Mouse (Mus musculus) Muller cell, postnatal 12 days (primary cell): ENCODE measurements around the gene Col2a1.

Experiments
- DNase-seq: peaks from one replicate; pipeline ENCODE4 v3.0.0-alpha.2; 2015; ENCODE audit errors: inconsistent ontology term

The Col2a1 gene

DNA sequence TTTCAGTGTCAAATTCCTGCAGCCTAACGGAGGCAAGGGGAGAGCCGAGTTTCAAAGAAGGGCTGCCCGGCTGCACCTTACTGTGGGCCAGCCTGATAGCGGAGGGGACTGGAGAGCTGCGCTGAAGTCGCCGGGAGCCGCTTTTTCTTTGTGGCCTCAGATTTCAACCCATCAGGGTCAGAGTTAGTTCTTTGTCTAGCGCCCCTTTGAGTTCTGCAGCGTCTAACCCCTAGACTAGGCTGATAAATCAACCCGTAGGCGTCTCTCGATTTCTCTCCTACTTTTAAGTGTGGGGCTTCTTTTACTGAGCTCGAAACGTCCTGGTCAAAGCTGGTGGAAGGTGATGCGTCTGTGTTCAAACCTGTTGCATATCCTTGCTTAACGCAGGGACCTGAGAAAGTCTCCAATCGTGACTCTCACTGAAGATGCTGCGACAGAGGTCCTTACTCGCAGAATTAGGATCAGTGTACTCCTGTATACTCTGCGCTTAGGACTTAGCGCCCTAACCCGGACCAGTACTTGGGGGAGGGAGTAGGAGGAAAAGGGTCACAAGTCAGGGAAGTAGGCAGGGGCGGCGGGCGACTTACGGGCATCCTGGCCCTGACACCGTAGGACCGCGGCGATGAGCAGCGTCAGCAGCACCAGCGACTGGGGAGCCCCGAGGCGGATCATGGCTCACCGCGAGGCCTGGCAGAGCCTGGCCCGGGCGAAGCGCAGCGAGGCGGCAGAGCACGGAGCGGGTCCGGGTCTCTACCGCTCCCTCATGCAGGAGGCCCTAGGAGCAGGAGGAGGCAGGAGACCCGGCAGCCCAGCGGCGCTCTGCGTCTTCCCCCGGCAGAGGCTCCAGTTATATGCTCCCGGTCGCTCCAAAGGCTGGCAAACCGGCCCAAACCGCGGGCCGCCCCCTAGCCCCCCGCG lies at the start of gene Col2a1:
TSS of gene Col2a1 (minus strand) at position 874 of the 918 bp plus-strand sequence.
- peak; percentile 63 for DNase-seq

DNA sequence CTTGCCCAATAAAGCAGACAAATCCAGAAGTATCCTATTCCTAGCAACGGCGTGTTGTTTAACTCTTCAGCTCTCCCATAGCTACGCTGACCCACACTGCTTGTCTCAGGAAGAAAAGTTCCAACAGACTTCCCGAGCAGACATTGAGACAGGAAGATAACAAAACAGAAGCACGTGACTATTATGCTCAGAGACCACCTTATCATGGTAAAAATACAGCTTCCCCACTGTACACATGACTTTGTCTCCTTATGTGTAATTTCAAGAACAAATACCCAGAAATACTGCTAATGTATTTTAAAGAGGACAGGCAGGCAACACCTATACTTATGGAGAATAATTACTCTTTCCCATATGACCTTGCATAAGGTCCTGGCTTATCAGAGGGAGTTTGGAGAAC lies 47.2 kb upstream of the Col2a1 start:
- no peak for DNase-seq

DNA sequence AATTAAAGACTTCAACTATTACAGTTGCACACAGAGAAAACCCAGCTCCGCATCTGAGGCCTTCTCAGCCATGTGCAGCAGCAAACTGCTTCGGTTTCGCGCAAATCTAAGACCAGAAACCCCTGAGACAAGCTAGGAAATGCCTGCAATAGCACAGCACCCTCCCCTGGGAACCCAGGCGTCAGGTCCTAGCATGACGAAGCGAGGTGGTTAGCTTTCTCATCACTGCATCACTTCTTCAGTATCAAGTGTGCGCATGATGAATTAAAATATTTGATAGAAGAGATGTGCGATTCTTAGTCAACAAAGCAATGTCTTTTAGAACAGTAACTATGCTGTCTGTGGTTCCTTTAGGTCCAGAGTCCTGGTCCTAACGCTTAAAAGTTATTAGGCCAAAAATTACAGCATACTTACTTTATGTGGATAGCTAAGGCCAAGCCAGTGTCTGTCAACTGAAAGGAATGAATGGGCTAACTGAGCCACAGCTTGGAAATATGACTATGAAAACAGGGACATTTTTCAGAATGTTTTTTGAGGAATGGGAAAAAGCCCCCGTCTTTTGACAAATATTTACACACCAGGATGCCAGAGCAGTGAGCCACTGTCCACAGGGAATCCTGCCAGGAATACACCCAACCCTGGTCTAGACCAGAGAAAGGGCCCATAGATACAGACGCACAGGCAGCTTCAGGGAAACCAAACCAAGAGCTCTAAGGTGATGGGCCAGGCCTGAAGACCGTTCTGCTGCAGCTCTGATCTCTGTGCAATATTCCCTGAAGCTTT lies 44.6 kb upstream of the Col2a1 start:
- DNase-seq: peak; percentile 79

DNA sequence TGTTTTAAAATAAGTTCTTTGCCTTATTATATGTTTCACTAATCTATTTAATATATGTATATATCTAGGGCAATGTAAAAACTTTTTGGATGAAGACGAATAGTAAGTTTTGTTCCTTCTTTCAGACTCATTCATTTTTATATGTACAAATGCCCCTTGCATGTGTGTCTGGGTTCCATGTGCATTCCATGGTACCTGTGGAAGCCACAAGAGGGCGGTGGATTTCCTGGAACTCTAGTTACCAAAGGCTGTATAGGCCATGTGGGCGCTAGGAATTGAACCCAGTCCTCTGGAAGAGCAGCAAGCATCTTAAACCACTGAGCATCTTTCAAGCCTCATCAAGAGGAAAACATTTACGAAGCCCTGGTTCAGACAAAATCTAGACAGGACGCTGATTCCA lies 39.9 kb upstream of the Col2a1 start:
- no peak for DNase-seq

DNA sequence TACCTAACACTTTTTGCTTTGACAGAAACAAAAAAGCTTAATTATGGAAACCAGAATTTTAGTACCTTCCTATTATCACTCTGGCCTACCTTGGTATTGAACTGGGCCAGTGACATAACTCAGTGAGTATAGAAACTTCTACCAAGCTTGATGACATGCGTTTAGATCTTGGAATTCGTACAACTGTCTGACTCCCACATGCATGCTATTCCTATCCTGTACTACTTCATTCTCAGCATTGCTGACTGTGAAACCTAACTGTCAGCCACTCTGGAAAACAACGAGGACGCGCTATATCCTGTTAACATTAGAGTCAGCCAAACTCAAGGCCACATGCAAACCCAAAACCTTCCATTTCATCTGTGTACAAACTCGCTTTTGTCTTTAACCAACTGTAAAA lies 39.5 kb upstream of the Col2a1 start:
- no peak for DNase-seq

DNA sequence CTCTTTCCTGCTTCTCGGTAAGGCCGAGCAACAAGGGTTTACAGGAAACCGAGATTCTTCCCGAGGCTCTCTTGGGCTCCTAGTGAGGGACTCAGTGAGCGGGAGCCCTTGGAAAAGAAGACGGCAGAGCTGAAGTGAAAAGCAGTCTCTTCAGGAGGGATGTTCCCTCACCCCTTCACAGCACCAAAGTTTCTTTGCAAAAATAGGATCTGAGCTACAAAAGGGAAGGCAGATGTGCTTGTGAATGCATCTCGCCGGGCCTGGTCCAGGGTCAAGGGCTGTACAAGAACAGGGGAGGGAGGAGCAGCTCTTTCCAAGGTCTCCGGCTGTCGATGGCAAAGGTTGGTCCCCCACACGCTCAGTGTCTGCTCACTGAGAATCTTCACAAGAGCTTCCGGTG lies 38.0 kb upstream of the Col2a1 start:
- DNase-seq: no peak

DNA sequence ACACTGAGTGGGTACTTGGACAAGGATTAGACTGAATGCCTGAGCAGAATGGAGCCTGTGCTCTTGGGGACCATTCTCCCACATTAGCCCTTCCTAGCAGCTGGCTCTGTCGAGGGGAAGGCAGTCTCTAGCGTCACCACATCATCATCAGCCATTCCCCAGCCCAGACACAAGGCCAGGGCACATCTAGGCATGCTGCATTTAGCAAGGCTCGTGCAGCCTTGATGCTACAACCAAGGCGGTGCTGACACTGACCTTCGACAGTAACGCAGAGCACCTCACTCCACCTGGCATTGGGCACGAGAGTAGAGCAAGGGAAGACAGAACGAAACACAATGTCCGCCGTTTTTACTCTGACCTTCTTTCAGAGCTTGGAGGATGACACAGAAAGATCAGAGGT lies 35.2 kb upstream of the Col2a1 start:
- no peak for DNase-seq

DNA sequence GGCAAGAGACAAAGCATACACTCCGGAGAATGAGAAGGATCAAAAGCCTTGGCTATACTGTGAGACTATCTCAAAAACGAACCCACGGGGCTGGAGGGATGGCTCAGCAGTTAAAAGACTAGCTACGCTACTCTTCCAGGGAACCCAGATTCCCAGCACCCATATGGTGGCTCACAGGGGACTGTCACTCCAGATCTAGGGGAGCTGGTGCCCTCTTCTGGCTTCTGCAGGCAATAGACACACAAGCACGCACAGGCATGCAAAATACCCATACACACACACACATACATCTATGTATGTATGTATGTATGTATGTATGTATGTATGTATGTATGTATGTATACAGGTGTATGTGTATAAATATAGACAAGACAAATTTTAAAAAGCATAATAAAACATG lies 32.1 kb upstream of the Col2a1 start:
- DNase-seq: no peak

DNA sequence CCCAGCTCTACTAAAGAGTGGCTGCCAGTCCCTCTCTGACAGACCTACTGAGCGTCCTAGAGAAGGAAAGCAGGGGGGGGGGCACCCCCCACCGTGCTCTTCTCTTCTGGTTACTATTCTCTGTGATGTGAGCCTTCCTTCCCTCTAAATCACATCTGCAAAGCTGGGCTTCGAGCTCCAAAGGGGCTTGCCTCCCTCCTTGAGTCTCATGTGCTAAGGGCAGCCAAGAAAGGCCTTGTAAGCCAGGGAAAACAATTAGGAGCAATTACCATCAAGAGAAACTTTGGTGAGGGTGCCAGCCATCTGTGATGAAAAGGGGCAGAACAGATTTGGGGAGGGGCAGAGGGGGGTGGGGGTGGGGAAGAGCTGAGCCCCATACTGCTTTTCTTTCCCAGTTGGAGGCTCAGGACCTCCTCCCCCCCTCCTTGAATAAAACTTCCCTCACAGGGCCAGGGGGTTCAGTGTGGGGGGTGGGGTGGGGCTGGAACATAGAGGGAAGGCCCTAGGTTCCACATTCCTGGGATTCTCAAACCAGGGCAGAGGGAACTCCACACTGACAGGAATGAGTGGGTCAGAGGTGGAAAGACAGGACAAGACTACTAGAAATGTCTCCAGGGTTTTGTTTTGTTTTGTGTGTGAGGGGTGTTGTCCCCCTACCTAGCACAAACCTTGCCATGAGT lies 30.7 kb upstream of the Col2a1 start:
- DNase-seq: peak; percentile 40

DNA sequence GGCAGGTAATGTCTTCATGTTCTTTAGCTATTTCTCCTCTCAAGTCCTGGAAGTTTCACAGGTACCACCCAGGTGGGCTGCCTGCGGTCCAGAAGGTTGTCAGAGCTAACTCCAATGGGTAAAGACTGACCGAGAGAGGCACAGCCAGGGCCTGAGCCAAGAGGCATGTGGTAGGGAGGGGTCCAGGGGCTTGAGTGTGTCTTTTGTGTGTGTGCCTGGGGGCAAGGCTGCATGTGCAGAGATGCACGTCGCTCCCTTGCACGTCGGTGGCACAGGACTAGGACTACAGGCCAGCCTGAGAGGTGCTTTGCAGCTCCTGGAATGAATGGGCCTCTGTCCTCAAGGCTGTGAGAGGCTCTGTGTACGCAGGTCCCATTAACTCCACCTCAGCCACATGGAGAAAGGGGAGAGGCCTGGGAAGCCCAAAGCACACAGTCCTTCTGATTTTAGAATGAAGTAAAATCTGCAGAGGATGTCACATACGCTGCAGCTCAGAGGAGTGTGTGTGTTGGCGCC lies 28.8 kb upstream of the Col2a1 start:
- DNase-seq: no peak

DNA sequence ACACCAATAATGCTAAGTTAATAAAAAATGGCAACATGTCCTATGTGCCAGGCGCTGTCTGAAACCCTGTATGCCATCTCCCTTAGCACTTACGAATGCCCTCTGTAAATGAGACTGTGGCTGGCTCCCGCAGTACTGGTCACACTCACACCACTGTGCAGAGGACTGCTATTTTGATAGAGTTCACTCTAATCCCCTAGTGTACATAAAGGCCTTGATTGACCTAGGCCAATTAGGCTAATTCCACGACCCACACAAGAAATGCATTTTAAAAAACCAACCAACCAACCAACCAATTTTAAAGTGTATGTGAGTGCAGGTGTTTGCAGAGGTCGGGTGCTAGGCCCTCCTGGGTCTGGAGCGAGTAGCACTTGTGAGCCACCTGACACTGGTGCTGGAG lies 25.3 kb upstream of the Col2a1 start:
- no peak for DNase-seq

DNA sequence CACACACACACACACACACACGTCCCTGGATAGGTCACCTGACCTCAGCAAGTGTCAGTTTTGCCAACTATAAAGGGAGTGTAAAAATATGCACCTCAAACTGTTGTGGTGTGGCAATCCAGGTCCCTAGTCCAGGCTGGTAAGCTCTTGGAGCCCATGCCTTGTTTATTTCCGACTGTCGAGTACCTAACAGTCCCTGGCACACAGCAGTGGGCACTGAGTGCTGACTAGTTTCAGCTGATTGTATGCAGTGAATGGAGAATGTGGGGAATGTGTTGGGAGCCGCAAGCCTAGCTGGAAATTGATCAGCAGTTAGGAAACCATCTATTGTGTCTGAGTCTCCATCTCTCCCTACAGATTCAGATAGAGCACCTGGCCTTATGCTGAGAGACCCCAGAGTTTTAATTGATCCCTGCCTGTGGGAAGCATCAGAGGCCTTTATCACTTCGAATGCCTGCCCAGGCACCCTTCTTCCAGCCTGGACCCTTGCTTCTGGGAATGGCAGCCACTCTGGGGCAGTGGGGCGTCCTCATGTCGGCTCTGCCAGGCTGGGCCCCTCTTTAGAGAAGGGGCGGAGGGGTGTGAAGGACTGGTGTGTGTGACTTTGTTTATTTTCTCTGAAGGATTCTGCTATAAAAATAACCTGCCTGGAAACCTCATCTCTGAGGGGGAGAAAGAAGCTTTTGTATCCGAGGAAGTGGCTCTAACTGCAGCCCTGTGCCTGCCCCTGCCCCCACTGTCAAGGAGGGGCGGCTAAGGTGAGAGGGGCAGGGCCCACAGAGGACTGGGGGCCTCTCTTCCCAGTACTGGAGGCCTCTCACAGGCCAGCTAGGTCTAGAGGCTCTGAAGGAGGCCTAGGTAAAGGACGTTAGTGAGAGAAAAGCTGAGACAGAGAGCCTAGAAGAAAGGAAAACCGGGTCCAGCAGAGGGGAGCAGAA lies 22.7 kb upstream of the Col2a1 start:
- DNase-seq: peak; percentile 90

DNA sequence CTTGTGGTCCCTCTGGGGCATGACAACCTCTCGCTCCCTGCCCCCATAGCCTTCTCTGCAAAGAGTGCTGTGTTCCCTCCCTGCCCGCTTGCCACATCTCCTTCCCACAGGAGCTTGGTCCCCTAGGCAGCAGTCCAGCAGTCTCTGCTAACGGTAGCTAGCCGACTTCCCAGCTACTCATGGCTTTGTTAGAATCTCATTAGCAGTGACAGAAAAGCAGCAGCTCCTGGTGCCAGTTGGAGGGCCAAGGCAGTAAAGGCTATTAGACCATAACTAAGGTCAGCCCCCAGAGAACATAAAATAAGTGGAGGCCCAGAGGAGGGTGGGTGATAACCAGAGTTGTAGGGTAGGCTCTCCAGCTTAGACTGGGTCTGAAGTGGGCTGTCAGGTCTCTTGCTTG lies 21.1 kb upstream of the Col2a1 start:
- peak; percentile 63 for DNase-seq

DNA sequence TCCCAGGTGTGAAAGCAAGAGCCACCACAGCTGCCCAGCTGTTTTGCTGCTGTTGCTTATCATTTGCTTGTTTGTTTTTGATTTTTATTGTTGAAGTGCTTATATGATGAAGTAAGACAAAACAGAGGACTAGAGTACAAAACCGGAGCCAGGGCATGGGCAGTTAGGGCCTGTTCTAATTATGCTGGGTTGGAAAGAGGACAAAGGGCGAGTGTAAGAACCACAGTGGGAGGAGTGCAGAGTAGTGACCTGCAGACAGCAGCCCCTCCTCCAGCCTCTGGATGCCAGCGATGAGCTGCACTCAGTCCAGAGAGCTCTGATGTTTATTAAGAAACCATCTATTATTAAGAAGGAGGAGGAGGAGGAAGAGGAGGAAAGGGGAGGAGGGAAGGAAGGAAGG lies 18.6 kb upstream of the Col2a1 start:
- no peak for DNase-seq

DNA sequence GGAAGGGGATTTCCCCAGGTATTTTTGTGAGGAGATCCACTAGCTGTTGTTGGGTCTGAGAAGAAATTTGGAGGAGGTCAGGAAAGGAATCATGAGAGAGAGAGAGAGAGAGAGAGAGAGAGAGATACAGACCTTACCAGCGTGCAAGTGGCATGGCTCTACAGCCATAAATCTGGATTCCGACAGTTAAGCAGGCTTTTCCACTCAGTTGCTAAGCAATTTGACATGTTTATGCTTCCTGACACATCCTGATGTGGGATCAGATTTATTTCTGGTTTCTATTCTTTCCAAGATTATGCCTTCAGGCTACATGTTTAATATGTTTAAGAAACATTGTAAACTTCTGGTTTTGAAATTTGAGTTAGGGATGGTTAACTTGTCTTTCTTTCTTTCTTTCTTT lies 17.4 kb upstream of the Col2a1 start:
- no peak for DNase-seq

DNA sequence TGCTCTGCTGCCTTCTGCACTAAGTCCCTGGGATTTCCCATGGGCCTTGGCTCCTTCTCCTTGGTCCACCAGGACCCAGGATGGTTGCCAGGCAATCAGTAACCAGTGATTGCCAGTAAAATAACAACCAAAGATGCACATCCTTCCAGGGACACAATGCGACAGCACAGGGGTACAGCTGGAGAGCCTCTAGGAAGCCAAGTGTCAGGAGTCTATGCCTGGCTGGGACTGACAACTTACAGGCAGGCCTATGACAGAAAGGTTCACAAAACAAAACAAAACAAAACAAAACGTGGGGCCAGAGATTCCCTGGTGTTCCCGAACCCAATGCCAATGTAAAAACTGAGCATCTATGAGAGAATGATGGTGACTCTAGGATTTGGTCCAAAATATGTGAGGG lies 14.6 kb upstream of the Col2a1 start:
- no peak for DNase-seq

DNA sequence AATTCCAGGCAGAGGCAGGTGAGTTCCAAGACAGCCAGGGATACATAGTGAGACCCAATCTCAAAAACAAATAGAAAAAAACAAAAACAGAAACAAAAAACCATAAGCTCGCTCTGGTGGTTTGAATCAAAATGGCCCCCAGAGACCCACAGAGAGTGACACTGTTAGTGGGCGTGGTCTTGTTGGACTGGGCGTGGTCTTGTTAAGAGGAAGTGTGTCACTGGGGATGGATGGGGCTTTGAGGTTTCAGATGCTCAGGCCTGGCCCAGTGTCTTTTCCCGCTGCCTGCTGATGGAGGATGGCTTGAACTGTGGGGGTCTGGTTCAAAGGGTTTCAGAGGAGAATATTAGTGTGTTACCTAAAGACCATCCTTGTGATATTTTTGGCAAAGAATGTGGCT lies 13.4 kb upstream of the Col2a1 start:
- DNase-seq: no peak

DNA sequence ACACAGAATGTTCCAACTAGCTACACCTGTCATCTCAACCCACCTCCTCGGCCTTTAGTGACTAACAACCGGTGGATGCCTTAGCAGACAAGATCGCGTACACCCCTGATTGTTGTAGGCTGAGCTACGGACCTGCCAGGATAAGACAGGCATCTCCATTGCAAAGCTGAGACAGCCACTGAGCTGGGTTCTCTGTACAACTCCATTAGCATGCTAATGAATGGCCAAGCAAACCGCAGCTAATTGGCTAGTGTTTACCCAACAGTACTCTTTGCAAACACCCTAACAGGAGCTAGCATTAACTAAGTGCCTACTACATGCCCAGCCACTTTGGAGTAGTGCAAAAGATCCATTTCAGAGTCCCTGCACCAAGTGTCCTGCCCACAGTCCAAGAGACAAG lies 8.3 kb upstream of the Col2a1 start:
- no peak for DNase-seq

DNA sequence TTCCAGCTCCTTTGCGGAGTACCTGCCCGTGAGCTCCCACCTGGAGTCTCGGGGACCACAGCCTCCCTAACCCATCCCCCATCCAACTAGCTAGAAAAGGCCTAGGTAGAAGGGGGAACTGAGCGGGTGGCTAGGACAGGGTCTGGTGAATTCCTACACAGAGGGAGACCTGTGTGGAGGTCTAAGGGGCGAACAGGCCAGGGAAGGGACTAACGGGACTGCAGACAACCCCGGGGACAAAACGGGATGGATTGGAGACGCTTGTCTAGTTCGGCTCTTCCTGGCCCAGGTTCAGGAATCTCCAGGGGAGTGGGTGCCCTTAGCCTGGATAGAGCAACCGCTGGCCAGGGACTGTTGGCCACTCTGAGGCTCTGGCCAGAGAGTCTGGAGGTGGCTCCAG lies 686 bp upstream of the Col2a1 start:
- DNase-seq: no peak

DNA sequence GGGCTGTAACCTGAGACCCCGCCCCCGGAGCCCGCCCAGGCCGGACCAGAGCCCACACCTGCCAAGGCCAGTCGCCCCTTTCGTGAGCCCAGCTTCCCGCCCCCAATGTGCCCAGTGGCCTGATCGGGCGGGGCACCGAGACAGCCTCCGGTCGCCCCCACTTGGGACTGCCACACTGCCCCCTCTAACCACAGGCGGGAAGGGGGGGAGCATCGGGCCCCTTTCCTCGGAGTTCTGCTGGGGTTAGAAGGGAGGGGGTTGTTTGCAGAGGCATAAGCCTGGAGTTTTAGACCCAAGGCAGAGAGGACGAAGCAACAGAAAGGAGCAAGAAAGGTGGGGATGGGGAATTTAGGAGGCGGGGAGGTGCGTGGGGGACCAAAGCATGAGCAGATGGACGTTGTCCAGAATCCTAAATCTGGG lies 255 bp upstream of the Col2a1 start:
- no peak for DNase-seq
